Mouse (Mus musculus) heart, postnatal 10 days (tissue): ENCODE measurements at regions not wholly inside any gene's neighbourhood (a gene's known extent, or its start where the extent isn't known, plus 50 kb on each side); places are given as distances from the start of the nearest gene placed in this dataset.

Source experiments
- DNase-seq, 2 experiments: peaks; one replicate each; pipeline ENCODE4 v3.0.0; 2021
- intact Hi-C: fragments of 180-260 bp; cut with DNase I; formaldehyde crosslinking; loops from one replicate; pipeline ENCODE4 v1.15.1; 2025

DNA sequence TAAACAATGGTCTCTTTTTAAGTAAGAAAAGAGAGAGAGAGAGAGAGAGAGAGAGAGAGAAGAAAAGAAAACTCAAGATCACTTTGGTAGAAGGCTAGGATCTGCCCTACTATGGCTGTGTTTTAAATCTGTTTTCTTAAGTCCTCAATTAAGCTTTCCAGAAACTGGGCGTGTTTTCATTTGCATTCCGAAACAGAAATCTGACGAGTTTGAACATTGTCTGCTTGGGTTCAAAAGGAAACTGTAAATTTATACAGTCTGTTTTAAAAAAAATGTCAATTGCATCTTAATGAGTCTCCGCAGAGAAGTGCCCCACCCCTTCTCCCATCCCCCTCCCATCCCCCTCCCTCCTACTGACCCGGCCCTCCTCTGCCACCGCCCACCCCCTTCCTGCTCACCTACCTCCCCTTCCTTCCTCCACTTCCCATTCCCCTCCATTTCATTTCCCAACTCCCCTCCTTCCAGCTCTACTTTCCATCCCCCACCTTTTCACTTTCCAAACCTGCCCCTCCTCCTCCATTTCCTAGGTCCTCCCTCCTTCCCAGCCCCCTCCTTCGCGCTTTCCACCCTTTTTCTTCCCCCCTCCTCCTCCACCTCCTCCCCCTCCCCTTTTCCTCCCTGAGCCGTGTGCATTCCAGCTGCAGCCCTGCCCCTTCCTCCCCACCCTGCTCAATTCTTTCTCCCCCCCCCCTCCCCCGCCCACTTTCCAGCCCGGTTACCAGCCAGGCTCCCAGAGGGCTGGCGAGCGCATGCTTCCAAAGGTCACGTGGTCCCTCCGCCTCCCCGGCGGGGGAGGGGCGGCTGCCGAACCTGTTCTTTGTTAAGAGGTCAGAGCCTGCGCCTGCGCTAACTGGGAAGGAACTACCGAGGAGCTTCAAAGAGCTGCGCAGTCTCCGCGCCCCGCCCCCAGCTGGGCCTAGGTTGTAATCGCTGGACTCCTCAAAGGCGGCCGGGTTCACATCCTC lies 77.7 kb upstream of the Tbl1x start:
- DNase-seq, result peak; percentile 95
- intact Hi-C loops, result loop anchor here (1.0 to 5.0 kb wide), 3 partner anchors 75 to 204 kb away; no protein-coding TSS in a partner anchor

- intact Hi-C loops, result loop anchor here (1.0 to 5.0 kb wide), 3 partner anchors 74 to 203 kb away; no protein-coding TSS in a partner anchor
Observed at GRCm38 (mm10) chrX:77433811-77434192, 77.0 kb upstream of the Tbl1x start.

GRCm38 (mm10) chrX:77443852-77444492 lies 66.8 kb upstream of the Tbl1x start:
- no peak for DNase-seq
- intact Hi-C loops, result no loop called here

More at GRCm38 (mm10) chrX:77433811-77434192, 77.0 kb upstream of the Tbl1x start:
- no peak for DNase-seq

- intact Hi-C loops, result no loop called here
- no peak for DNase-seq
Observed at GRCm38 (mm10) chrX:77446755-77447154, 64.1 kb upstream of the Tbl1x start.

DNA sequence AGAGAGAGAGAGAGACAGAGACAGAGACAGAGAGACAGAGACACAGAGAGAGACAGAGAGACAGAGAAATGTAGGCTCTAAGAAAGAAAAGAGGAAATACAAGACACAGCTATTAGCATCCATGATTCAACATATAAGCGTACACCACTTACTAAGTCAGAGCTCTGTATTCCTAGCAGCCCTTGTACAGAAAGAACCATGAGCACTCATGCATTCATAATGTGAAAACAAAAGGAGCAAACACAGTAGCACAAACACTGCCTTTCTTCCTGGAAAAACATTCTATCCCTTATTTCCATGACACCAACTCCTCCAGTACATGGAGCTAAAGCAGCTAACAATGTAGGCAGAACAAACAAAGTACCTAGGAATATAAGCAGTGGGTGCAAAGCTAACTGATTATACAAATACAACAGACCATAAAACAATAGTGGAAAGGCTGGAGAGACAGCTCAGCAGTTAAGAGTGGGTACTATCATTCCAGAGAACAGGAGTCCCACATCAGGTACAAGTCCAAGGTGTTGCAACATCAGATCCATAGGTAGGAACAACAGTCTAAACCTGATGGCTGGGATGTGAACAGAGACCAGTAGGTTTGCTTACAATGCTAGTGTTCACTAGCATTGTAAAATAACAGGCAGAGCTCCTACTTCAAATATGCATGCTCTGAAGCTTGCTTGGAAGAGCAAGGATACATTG lies 58.7 kb upstream of the Tbl1x start:
- no peak for DNase-seq
- intact Hi-C loops, result no loop called here
